Mouse (Mus musculus): Measurements from ENCODE around the gene Tmem210. TPM values are rescaled to one million over a fixed set of nuclear protein-coding genes. Genes with fewer than 3 reads are reported as not detected.

Gene Tmem210
- total and polyA plus RNA-seq, 3 experiments: not detected

DNA sequence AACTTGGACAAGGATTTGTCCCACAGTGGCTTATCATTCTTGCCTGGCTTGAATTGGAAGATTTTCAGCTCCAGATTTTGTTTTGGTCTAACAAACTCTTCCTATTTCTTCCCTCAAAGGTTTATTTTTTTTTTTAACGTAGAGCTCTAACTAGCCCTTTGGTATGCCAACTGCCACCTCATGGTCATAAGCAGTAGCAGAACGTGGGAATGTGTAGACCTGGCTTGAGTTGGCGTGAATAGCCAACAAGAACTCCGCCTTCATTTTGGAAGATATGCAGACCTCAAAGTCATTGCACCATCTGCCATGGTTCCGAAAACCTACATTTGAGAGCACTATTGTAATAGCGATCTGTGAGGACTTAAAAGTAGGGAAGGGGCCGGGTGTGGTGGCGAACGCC is 43.5 kb downstream of the Tmem210 start (continued):
- TF ChIP-seq ZKSCAN1 (IDR thresholded peaks at IDR 0.05; ENCODE audit: borderline replicate concordance, low read depth, low read length) (no peak), TCF12 (IDR thresholded peaks at IDR 0.05; ENCODE audit: low read depth, low read length) (no peak), UBTF (IDR thresholded peaks at IDR 0.05; ENCODE audit: low read depth, low read length) (no peak)

GRCm38 (mm10) chr2:25332286-25333160 is 44.6 kb downstream of the Tmem210 start, which contains the start of gene Man1b1:
Man1b1 (plus strand) TSS chr2:25332338.
- Histone ChIP-seq H3K27ac (ENCODE audit: insufficient read depth, low read depth) (peak within 1 kb of the TSS; percentile 49), H3K9ac (ENCODE audit: insufficient read depth, low read depth) (peak within 1 kb of the TSS; percentile 86), H3K9me3 (replicated peaks; ENCODE audit: low read length) (no peaks in the 10 kb centered on the region), H3K27me3 (replicated peaks) (no peaks in the 10 kb centered on the region), H3K79me2 (replicated peaks; ENCODE audit: control insufficient read depth, extremely low read depth, insufficient read depth, poor library complexity, severe bottlenecking) (peaks cover 20% of the 10 kb centered on the region), H3K36me3 (replicated peaks in 1 of 2; ENCODE audit: control insufficient read depth in 1 of 2, insufficient read depth in 1 of 2, low read length in 1 of 2) (peaks cover 24 to 41% of the 10 kb centered on the region in 2 experiments), H3K4me1 (ENCODE audit: control insufficient read depth in 1 of 2, insufficient read depth in 2 of 2) (peaks cover 14 to 49% of the 10 kb centered on the region in 2 experiments), H3K4me3 (replicated peaks in 1 of 3; ENCODE audit: low read depth in 2 of 3, low read length in 2 of 3, poor library complexity in 1 of 3) (peak within 1 kb of the TSS; percentile 71 to 99 (median 75)), H3K4me2 (ENCODE audit: insufficient read depth, low read depth, poor library complexity, severe bottlenecking) (peak within 1 kb of the TSS; percentile 92)
- peak; percentile 100 for DNase-seq (ENCODE audit: extremely low read depth)
- in situ Hi-C loops (cut with MboI; ENCODE audit: low pct_ligation_motif_present, low pct_unique_long_range_greater_than_20kb, low sequenced_read_pairs): loop anchor here (10.0 kb wide), 1 partner anchor 58 kb away; the partner anchor contains the start of genes Anapc2 and Ssna1
- dilution Hi-C loops (cut with MboI; ENCODE audit: extremely low pct_ligation_motif_present, extremely low pct_unique_long_range_greater_than_20kb, low sequenced_read_pairs): no loop called here
- TF ChIP-seq MAFK (IDR thresholded peaks at IDR 0.05; ENCODE audit: insufficient replicate concordance, low read length) (no peak), ZKSCAN1 (IDR thresholded peaks at IDR 0.05; ENCODE audit: borderline replicate concordance, low read depth, low read length) (no peak), ZNF384 (IDR thresholded peaks at IDR 0.05; ENCODE audit: low read depth, low read length) (no peak), MXI1 (IDR thresholded peaks at IDR 0.05; ENCODE audit: low read depth, low read length) (peak; percentile 88), RAD21 (IDR thresholded peaks at IDR 0.05; ENCODE audit: low read depth, low read length) (no peak; the same call in 1 of the 2 replicates), TCF12 (IDR thresholded peaks at IDR 0.05; ENCODE audit: low read depth, low read length) (peak; percentile 92), MYC (IDR thresholded peaks at IDR 0.05; ENCODE audit: low read depth, low read length) (peak; percentile 66; the same call in 1 of the 2 replicates), CTCF (conservative IDR thresholded peaks at IDR 0.05 in 1 of 2, IDR thresholded peaks at IDR 0.05 in 1 of 2; ENCODE audit: low read depth in 2 of 2, low read length in 2 of 2) (peak in 1 of 2 experiments; percentile 37; a peak in 1 of 4 replicates), IRF4 (IDR thresholded peaks at IDR 0.05; ENCODE audit: low read depth, low read length) (peak; percentile 94), UBTF (IDR thresholded peaks at IDR 0.05; ENCODE audit: low read depth, low read length) (no peak), ZMIZ1 (IDR thresholded peaks at IDR 0.05; ENCODE audit: low read depth, low read length) (peak; percentile 82; the same call in 1 of the 2 replicates), EP300 (IDR thresholded peaks at IDR 0.05; ENCODE audit: low read length) (no peak), CHD1 (IDR thresholded peaks at IDR 0.05; ENCODE audit: low read depth, low read length) (no peak), MAX (IDR thresholded peaks at IDR 0.05; ENCODE audit: low read length) (peak; percentile 82; the same call in 1 of the 2 replicates), E2F4 (IDR thresholded peaks at IDR 0.05; ENCODE audit: insufficient replicate concordance, low read depth, low read length) (peak; percentile 92; the same call in 1 of the 2 replicates), SIN3A (IDR thresholded peaks at IDR 0.05; ENCODE audit: low read length) (peak; percentile 97), ETS1 (conservative IDR thresholded peaks at IDR 0.05; ENCODE audit: low read depth, low read length) (peak; percentile 78), USF1 (IDR thresholded peaks at IDR 0.05; ENCODE audit: low read depth, low read length) (peak; percentile 32; the same call in 1 of the 2 replicates), CHD2 (IDR thresholded peaks at IDR 0.05; ENCODE audit: low read length) (peak; percentile 69), ZC3H11A (IDR thresholded peaks at IDR 0.05; ENCODE audit: low read depth, low read length) (no peak), SMC3 (IDR thresholded peaks at IDR 0.05; ENCODE audit: low read depth, low read length) (no peak), NRF1 (IDR thresholded peaks at IDR 0.05; ENCODE audit: low read depth, low read length) (peak; percentile 96), JUND (conservative IDR thresholded peaks at IDR 0.05; ENCODE audit: low read depth, low read length) (no peak; the same call in 1 of the 2 replicates), GABPA (IDR thresholded peaks at IDR 0.05; ENCODE audit: insufficient replicate concordance, low read depth, low read length) (peak; percentile 100), POLR2A (IDR thresholded peaks at IDR 0.05; ENCODE audit: low read depth, low read length) (peak; percentile 88), HCFC1 (IDR thresholded peaks at IDR 0.05; ENCODE audit: low read depth, low read length) (peak; percentile 95), MAZ (IDR thresholded peaks at IDR 0.05; ENCODE audit: low read depth, low read length) (peak; percentile 92), USF2 (conservative IDR thresholded peaks at IDR 0.05; ENCODE audit: low read depth, low read length) (no peak; the same call in 1 of the 2 replicates), NELFE (IDR thresholded peaks at IDR 0.05; ENCODE audit: low read depth, low read length) (peak; percentile 93), RCOR1 (conservative IDR thresholded peaks at IDR 0.05; ENCODE audit: low read depth, low read length) (peak; percentile 48; the same call in 1 of the 2 replicates), MEF2A (IDR thresholded peaks at IDR 0.05; ENCODE audit: borderline replicate concordance, low read depth, low read length) (peak; percentile 91), ELF1 (IDR thresholded peaks at IDR 0.05; ENCODE audit: low read depth, low read length) (peak; percentile 95), POLR2AphosphoS2 (IDR thresholded peaks at IDR 0.05; ENCODE audit: low read depth, low read length) (no peak), PAX5 (IDR thresholded peaks at IDR 0.05; ENCODE audit: low read length) (no peak), TBP (conservative IDR thresholded peaks at IDR 0.05; ENCODE audit: low read depth, low read length) (peak; percentile 61)
